Mouse (Mus musculus): ENCODE results near the gene Olfr155.

Gene Olfr155

DNA sequence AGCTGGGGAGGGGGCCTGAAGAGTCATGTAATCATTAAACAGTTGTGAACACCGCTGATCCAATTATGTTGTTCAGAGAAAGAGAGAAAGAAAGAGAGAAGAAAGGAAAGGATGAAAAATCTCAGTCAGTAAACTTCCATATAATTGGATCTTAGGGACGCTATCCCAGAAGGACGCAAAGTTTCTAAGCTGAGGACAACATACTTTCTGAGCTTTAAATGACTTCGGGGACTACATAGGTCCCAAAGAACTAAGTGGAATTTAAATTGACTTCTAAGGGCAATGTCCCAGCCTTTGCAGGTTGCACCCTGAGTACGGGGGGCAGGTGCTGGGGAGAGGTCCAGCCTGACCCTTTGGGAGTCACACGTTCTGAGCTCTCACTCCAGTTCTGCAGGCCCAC, at the start of gene Olfr155:
Olfr155 (plus strand) TSS at position 301 of the 400 bp plus-strand sequence.
- DNase-seq, result no peak

- DNase-seq, result no peak
These were observed 28.3 kb upstream of the Olfr155 start for GRCm38 (mm10) chr4:43822896-43823550.

- peak; percentile 70 for DNase-seq
These were observed 27.5 kb upstream of the Olfr155 start, which contains the start of gene Olfr156 for GRCm38 (mm10) chr4:43823845-43824337. TSS of gene Olfr156 (minus strand) at chr4:43823895.

- no peak for DNase-seq
These were observed 22.6 kb upstream of the Olfr155 start for GRCm38 (mm10) chr4:43828806-43829205.

GRCm38 (mm10) chr4:43832031-43832430, 19.3 kb upstream of the Olfr155 start:
- DNase-seq, result no peak

DNA sequence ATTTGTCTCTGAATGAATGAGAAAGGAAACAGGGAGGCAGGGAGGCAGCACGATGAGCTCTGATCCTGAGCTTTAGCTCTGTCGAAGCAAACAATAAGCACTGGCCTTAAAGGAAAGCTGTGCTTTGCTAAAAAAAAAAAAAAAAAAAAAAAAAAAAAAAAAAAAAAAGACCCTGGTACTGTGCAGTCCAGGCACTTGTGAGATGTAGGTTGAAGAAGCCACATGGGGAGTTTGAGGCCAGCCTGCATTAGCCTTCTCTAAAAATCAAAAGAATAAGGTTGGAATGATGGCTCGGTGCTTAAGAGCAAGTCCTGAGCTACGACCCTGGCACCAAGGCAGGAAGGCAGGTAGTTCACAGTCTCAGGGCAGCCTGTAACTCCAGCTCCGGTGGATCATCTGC, 17.6 kb upstream of the Olfr155 start:
- DNase-seq, result no peak

DNA sequence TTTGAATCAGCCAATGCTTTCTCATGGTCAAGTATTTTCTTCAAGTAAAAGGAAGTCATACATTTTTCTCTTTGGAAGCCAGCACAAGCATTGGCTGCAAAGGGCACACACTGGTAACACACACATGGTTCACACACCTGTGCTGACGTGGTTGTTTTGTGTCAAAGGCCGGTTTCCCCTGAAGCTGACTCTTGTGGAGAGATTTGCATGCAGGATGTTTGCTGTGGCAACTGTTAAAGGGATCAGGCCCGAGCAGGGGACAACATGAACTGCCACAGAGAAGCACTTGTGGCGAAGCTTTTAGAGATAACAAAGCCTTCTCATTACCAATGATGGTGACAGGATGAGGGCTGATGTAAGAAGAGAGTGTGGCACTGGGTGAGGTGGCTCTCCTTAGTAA, 16.6 kb upstream of the Olfr155 start:
- no peak for DNase-seq

- no peak for DNase-seq
These were observed 13.0 kb upstream of the Olfr155 start for GRCm38 (mm10) chr4:43838326-43838725.

DNA sequence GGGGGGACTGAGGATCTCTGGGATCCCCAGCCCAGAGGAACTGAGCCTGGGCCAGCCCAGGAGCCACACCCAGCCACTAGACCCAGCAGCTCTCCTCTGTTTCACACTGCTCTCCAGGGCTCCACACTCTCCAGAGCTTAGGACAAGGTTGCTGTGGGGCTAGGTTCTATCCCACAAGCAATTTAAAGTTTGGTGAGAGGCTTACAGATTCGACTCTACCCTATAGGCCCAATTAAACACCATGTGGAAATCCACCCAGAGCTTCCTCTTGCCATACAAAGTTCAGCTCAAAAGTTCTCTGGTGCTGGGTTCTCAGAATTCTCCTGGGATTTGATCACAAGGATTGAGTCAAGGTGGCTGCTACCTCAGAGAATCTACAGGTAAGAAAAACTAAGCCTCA, 11.3 kb upstream of the Olfr155 start, which contains the start of gene Olfr157:
Olfr157 (minus strand) TSS at position 101 of the 400 bp plus-strand sequence.
- DNase-seq, result no peak

DNA sequence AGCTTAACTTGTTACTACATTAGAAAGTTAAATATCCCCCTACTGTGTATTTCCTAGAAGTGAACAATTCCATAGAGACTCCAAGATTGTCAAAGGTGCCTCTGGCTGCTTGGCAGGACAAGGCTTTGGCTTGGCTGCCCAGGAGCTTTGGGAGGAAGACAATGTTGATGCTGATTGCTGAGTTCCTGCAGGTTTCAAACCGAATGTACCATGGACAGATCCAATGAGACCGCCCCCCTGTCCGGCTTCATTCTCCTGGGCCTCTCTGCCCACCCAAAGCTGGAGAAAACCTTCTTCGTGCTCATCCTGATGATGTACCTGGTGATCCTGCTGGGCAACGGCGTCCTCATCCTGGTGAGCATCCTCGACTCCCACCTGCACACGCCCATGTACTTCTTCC, 2.7 kb downstream of the Olfr155 start:
- DNase-seq, result no peak

DNA sequence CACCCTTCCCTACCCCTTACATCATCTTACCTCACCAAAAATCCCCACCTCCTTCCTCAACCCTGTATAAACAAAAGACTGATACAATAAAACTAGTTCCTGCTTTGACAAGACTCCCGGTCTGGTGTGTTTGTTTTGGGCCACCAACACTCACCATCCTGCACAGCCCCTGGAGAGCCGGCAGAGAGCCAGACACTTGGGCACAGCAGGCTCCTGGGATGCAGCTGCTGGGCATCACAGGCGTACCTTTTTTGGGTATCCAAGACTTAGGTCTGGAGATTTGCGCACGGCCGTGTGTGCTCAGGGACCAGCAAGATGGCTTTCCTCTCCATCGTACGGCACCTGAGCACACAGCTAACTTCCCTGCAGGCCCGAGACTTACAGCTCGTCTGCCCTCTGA, 8.5 kb downstream of the Olfr155 start:
- no peak for DNase-seq

DNA sequence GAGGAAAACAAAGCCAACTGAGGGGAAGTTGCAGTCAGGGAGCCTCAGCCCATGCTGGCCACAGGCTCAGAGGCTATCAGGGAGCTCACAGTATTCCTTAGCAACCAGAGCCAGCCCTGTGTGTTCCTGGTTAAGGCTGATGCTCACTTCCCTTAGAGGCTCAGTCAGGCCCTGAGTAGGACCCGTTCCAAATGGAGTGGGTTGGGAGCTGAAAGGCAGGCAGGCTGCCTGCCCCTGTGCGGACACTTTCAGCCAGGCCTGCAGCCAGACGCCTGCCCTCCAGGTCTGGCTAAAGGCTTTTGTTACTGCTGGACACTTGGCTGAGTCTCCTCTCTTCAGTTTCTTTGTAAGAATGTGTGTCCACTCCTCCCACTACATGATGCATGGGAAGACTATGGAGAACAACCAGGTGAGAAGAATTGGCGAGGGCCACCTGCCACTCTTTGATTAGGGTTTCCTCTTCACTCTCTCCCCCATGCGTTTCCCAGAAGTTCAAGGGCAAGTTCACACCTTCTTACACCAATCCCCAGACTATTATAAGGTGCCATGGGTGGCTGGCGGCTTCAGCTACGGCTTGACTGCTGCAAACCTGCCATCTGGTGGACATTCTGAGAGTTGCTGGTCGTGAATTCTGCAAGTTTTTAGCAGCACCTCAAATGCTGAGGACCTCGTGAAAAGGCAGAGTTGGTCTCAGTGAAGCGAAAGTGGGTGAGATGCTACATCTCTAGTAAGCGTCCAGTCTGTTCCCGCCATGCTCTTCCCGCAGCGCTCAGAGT, 9.6 kb downstream of the Olfr155 start:
- peak; percentile 82 for DNase-seq

GRCm38 (mm10) chr4:43863298-43863697, 11.9 kb downstream of the Olfr155 start:
- DNase-seq, result no peak

GRCm38 (mm10) chr4:43869821-43870220, 18.5 kb downstream of the Olfr155 start:
- peak; percentile 19 for DNase-seq

GRCm38 (mm10) chr4:43874501-43874900, 23.1 kb downstream of the Olfr155 start:
- no peak for DNase-seq

GRCm38 (mm10) chr4:43875160-43875918, 24.0 kb downstream of the Olfr155 start, which contains the start of gene Reck:
TSS of gene Reck (plus strand) at chr4:43875530.
- DNase-seq, result peak; percentile 94

DNA sequence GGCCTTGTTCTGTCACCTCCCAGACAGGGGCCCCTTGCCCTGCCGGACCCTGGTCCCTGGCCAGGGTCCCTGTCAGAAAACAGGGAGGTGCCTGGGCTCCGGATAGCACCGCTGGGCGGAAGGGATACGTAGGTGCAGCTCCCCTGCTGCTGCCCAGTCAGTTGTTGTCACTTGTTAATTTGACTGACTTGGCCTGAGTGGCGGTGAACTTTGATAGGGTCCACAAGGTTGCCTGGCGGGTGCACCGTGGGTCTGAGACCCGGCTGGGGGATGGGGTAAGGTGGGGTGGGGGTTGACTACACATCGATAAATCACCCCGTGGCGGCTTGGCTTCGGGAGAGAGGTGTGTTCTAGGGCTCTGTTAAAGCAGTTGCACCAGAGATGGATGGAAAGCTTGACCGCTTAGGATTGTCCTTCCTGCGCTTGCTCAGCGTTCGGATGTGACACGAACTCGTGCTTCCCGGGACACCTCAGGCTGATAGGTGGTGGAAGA, 24.6 kb downstream of the Olfr155 start:
- no peak for DNase-seq

DNA sequence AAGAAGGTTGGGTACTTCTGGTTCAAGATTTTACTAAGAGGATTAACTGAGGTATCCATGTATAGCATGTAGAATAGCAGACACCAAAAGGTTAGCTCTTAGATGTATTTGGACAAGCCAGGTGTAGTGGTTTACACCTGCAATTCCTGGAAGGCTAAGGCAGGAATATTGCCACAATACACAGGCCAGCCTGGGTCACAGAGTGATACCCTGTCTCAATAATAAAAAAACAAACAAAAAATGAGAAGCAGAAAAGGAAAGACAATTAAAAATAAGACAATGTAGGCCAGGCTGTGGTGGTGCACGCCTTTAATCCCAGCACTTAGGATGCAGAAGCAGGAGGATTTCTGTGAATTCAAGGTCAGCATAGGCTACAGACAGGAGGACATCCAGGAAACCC, 25.9 kb downstream of the Olfr155 start:
- DNase-seq, result no peak

DNA sequence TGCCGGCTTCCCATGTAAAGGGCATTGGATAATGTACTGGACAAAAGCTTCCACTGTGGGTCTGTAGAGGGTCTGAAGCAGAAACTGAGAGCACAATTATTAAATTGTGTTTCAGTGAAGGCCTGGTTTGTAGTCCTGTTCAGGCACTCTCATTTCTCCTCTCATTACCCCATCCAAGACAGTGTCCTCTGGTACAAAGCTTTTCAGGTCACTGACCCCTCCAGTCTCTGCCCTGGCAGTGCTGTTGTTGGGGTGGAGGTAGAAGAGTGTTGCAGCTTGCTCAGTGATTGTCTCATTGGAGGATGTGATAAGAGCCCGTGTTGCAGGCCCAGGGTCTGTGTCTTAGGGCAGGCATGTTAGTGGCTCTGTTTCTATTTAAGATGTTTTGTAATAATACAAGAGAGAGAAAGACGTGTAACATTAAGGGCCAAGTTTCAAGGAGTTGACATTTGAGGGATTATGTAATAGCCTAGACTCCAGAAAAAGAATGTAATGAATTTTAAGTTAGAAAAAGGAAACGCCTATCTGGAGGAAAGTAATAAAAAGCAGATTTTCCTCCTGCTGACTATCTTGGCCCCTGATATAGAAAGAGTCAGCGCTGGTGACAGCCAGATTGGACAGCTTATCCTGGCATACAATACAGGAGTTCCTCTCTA, 26.9 kb downstream of the Olfr155 start:
- DNase-seq, result peak; percentile 12

- no peak for DNase-seq
These were observed 28.2 kb downstream of the Olfr155 start for GRCm38 (mm10) chr4:43879566-43879965.

- DNase-seq, result peak; percentile 26
These were observed 32.8 kb downstream of the Olfr155 start for GRCm38 (mm10) chr4:43884196-43884595.

- no peak for DNase-seq
These were observed 39.9 kb downstream of the Olfr155 start for GRCm38 (mm10) chr4:43891247-43891646.
